Mouse (Mus musculus) hindbrain, embryonic 14.5 days (tissue): ENCODE measurements at regions not wholly inside any gene's neighbourhood (a gene's known extent, or its start where the extent isn't known, plus 50 kb on each side); places are given as distances from the start of the nearest gene placed in this dataset.
A peak's percentile ranks its signal among the peaks of the same experiment; 100 is the strongest.

Source experiments
- ATAC-seq: fragments of 200-750 bp; cut with Nextera tagmentation; 2 replicates; pipeline ENCODE4 v1.8.0; 2017; ENCODE audit warnings: moderate number of reproducible peaks, mild to moderate bottlenecking, moderate TSS enrichment, moderate library complexity; ENCODE audit not compliant: low FRiP score
- DNase-seq: peaks from one replicate; pipeline ENCODE4 v3.0.0-alpha.2; 2015; ENCODE audit warnings: low spot score
- H3K27ac ChIP-seq: fragments of 300-500 bp; sonication (generic); 2 replicates; pipeline ENCODE4 v1.5.1; 2014; ENCODE audit warnings: mild to moderate bottlenecking, moderate library complexity
- H3K27me3 ChIP-seq: fragments of 300-500 bp; sonication (generic); 2 replicates; pipeline ENCODE4 v1.6.1; 2014; ENCODE audit warnings: mild to moderate bottlenecking, low read length, mixed read lengths; ENCODE audit not compliant: control insufficient read depth, insufficient read depth
- H3K36me3 ChIP-seq: fragments of 300-500 bp; sonication (generic); replicated peaks from 2 replicates; pipeline ENCODE4 v1.6.1; 2014; ENCODE audit not compliant: control insufficient read depth, insufficient read depth
- H3K4me1 ChIP-seq: fragments of 300-500 bp; sonication (generic); replicated peaks from 2 replicates; pipeline ENCODE4 v1.6.1; 2014; ENCODE audit warnings: antibody characterized with exemption, low read length, mixed read lengths; ENCODE audit not compliant: control insufficient read depth, insufficient read depth
- H3K4me2 ChIP-seq: fragments of 300-500 bp; sonication (generic); replicated peaks from 2 replicates; pipeline ENCODE4 v1.6.1; 2014; ENCODE audit warnings: mild to moderate bottlenecking, moderate library complexity
- H3K4me3 ChIP-seq: fragments of 300-500 bp; sonication (generic); replicated peaks from 2 replicates; pipeline ENCODE4 v1.5.1; 2014; ENCODE audit warnings: mild to moderate bottlenecking, low read length
- H3K9ac ChIP-seq: fragments of 300-500 bp; sonication (generic); 2 replicates; pipeline ENCODE4 v1.6.1; 2014
- H3K9me3 ChIP-seq: fragments of 300-500 bp; sonication (generic); 2 replicates; pipeline ENCODE4 v1.6.1; 2016; ENCODE audit warnings: low read length; ENCODE audit not compliant: control insufficient read depth
- WGBS: fragments of 180-500 bp; shearing (Covaris S2); extraction: QIAGEN DNeasy Blood & Tissue Kit; methylation state at CpG from one replicate; pipeline ENCODE4 v1.1.7; 2014; 5-methylcytosine and 5-hydroxymethylcytosine counted together

- Histone ChIP-seq H3K27me3 (no peaks in the 10 kb centered on the region), H3K4me1 (no peaks in the 10 kb centered on the region), H3K36me3 (no peaks in the 10 kb centered on the region), H3K27ac (no peak overlapping the region), H3K9ac (no peak overlapping the region), H3K4me2 (no peak overlapping the region), H3K9me3 (no peaks in the 10 kb centered on the region), H3K4me3 (no peak overlapping the region)
- DNase-seq (no peak), ATAC-seq (no peak)
Observed at GRCm38 (mm10) chr3:42464353-42464752, 721.9 kb downstream of the D3Ertd751e start.

DNA sequence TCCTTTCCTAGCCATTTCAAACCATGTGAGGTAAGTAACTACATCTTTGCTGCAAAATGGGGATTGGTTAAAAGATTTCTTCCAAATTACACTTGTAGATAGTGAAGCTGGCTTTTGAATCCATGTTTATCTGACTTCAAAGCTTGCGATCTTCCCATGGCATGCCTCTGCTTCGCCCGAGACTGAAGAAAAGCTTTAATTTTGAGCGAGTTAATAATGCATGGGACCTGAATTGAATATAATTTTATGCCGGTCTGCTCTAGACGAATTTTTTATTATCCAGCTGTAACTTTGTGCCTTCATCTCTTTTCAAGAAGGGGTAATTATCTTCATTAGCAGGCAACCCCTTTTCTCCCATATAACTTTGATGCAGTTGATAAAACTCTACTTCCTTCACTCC, 724.7 kb downstream of the D3Ertd751e start:
- no peaks in the 10 kb centered on the region for H3K27me3 ChIP-seq
- no peaks in the 10 kb centered on the region for H3K36me3 ChIP-seq
- H3K27ac ChIP-seq = no peak overlapping the region
- H3K9ac ChIP-seq = no peak overlapping the region
- no peak overlapping the region for H3K4me3 ChIP-seq
- no peak for ATAC-seq
- no peak for DNase-seq
- 77% methylated on average over 6 of the region's 6 CpGs for WGBS
- H3K9me3 ChIP-seq = no peaks in the 10 kb centered on the region
- no peaks in the 10 kb centered on the region for H3K4me1 ChIP-seq
- no peak overlapping the region for H3K4me2 ChIP-seq

DNA sequence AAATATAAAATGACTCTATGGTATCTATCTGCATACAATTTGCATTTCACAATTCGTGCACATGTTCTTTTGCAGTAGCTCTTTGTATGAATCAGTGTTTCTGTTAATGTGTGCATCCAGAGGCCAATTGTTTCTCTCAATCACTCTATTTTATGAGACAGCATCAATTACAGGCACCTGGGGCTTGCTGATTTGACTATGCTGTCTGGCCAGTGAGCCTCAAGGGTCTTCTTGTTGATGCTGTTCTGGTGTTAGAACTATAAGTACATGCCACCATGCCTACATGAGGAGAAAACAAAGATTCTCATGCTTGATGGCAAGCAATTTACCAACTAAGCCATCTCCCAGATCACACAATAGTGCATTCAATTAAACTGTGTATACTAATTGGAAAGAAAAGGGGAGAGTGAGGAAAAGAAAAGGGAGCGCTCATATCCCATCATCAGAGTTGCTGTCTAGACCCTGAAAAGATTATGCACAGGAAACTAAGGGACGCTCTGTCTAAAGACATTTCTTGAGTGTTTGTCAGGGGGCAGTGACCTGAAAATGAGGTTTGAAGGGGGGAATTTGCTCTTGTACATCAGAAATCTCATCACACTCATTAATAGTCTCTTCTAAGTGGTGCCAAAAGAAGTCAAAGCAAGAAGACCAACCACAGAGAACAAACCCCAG, 772.6 kb downstream of the D3Ertd751e start:
- H3K4me2 ChIP-seq = no peak overlapping the region
- no peaks in the 10 kb centered on the region for H3K36me3 ChIP-seq
- no peaks in the 10 kb centered on the region for H3K4me1 ChIP-seq
- no peak overlapping the region for H3K9ac ChIP-seq
- WGBS = 59% methylated on average over 3 of the region's 3 CpGs
- ATAC-seq (no peak), DNase-seq (no peak)
- no peak overlapping the region for H3K4me3 ChIP-seq
- no peak overlapping the region for H3K27ac ChIP-seq
- no peaks in the 10 kb centered on the region for H3K9me3 ChIP-seq
- H3K27me3 ChIP-seq = no peaks in the 10 kb centered on the region

DNA sequence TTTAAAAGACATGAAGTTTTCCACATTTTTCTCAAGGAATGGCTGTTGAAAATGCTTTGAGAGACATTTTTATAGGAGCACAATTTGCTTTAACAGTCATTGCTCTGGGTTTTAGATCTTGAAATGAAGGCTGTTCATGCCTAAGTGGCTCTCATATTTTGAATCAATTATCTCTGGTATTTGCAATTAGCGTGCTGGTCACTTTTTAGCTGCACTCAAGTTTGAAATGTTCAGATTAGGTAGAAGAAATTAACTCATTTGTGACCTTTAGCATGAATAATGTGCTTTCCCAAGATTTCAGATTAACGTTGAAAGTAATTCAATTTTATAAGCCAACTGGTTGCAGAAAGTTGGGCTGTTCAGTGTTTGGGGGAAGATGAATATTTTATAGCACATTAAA, 773.9 kb downstream of the D3Ertd751e start:
- no peaks in the 10 kb centered on the region for H3K27me3 ChIP-seq
- ATAC-seq (no peak), DNase-seq (no peak)
- no peak overlapping the region for H3K4me2 ChIP-seq
- no peaks in the 10 kb centered on the region for H3K9me3 ChIP-seq
- H3K36me3 ChIP-seq = no peaks in the 10 kb centered on the region
- H3K4me3 ChIP-seq = no peak overlapping the region
- no peak overlapping the region for H3K9ac ChIP-seq
- 78% methylated on average over 2 of the region's 2 CpGs for WGBS
- H3K4me1 ChIP-seq = no peaks in the 10 kb centered on the region
- no peak overlapping the region for H3K27ac ChIP-seq

- 45% methylated on average over 4 of the region's 4 CpGs for WGBS
- Histone ChIP-seq H3K27ac (no peak overlapping the region), H3K27me3 (no peaks in the 10 kb centered on the region), H3K4me2 (no peak overlapping the region), H3K9ac (no peak overlapping the region), H3K4me3 (no peak overlapping the region), H3K9me3 (no peaks in the 10 kb centered on the region), H3K4me1 (no peaks in the 10 kb centered on the region), H3K36me3 (no peaks in the 10 kb centered on the region)
- ATAC-seq = peak; percentile 65; the same call in 1 of the 2 replicates
- peak; percentile 44 for DNase-seq
Observed at GRCm38 (mm10) chr3:42531397-42531796, 789.0 kb downstream of the D3Ertd751e start.

DNA sequence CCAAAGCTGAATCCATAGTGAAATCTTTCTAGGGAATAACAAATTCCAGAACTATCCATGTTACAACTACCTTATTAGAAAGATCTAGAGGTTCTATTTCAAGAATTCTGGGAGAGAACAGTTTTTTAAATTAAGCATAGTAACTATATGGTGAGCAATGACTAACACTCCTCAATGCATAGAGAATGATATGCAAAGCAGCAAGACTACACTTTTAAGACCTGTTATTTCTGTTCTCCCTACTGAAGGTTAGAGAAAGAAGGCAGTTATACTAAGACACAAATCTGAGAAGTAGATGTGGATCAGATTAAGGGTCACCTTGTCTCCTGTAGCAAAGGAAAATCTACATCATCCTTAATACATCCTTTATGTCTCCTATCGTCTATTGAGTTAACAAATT, 824.3 kb downstream of the D3Ertd751e start:
- Histone ChIP-seq H3K4me1 (peaks cover 4% of the 10 kb centered on the region; the same call in 1 of the 2 replicates), H3K9ac (no peak overlapping the region), H3K36me3 (no peaks in the 10 kb centered on the region), H3K27ac (no peak overlapping the region), H3K4me2 (no peak overlapping the region), H3K27me3 (no peaks in the 10 kb centered on the region), H3K9me3 (no peaks in the 10 kb centered on the region), H3K4me3 (no peak overlapping the region)
- ATAC-seq = no peak
- WGBS = 85% methylated on average over 1 of the region's 1 CpGs
- DNase-seq = no peak

DNA sequence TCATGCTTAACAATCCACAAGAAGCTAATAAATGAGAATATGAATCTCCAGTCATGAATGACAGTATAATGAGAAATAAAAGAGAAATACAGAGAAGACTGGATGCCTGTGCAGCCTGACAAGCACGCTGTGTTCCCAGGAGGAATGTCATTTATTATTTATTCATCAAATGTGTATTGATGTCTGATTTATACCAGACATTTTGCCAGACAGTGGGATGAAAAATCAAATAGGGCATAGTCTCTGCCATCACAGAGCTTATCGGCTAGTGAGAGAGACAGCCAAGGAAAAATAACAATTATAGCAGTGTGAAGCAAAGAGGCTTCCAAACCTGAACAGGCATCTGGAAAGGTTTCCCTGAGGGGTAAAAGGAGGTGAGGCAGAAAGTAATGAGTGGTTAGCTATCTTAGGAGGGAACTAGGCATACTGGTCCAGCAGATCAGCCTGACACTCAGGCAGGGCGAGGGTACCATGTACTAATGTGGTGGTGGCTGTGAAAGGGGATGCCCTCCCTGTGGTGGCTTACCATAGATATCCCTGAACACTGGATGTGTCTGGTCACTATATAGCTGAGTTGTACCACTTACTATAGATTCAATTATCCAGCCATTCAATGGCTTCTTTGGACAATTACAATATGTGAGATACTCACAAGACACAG, 828.1 kb downstream of the D3Ertd751e start:
- peak overlapping the region; percentile 36 for H3K27ac ChIP-seq
- DNase-seq (no peak), ATAC-seq (peak; percentile 70)
- no peak overlapping the region for H3K4me3 ChIP-seq
- H3K9ac ChIP-seq = no peak overlapping the region
- 50% methylated on average over 3 of the region's 3 CpGs for WGBS
- H3K9me3 ChIP-seq = no peaks in the 10 kb centered on the region
- H3K36me3 ChIP-seq = no peaks in the 10 kb centered on the region
- H3K27me3 ChIP-seq = no peaks in the 10 kb centered on the region
- H3K4me1 ChIP-seq = peaks cover 10% of the 10 kb centered on the region; the same call in 1 of the 2 replicates
- H3K4me2 ChIP-seq = no peak overlapping the region

GRCm38 (mm10) chr3:42571877-42572459, 829.6 kb downstream of the D3Ertd751e start:
- WGBS = 13% methylated on average over 3 of the region's 3 CpGs
- Histone ChIP-seq H3K36me3 (no peaks in the 10 kb centered on the region), H3K9me3 (no peaks in the 10 kb centered on the region), H3K4me1 (peaks cover 10% of the 10 kb centered on the region; the same call in 1 of the 2 replicates), H3K4me3 (no peak overlapping the region), H3K9ac (no peak overlapping the region), H3K27me3 (no peaks in the 10 kb centered on the region), H3K4me2 (no peak overlapping the region), H3K27ac (0 out of 2 replicates have a peak overlapping the region, but pooled peaks have one; percentile 38)
- DNase-seq (no peak), ATAC-seq (no peak)

- DNase-seq = no peak
- no peak overlapping the region for H3K27ac ChIP-seq
- ATAC-seq = peak; percentile 81; the same call in 1 of the 2 replicates
Observed at GRCm38 (mm10) chr3:42573155-42573554, 830.7 kb downstream of the D3Ertd751e start.

More at GRCm38 (mm10) chr3:42573155-42573554, 830.7 kb downstream of the D3Ertd751e start:
- no peak overlapping the region for H3K4me3 ChIP-seq
- H3K4me1 ChIP-seq = peaks cover 10% of the 10 kb centered on the region; the same call in 1 of the 2 replicates
- H3K27me3 ChIP-seq = no peaks in the 10 kb centered on the region
- H3K9ac ChIP-seq = no peak overlapping the region
- no peaks in the 10 kb centered on the region for H3K9me3 ChIP-seq
- no peaks in the 10 kb centered on the region for H3K36me3 ChIP-seq
- H3K4me2 ChIP-seq = no peak overlapping the region
